Mouse (Mus musculus): ENCODE measurements around the gene Zfp975. TPM values are rescaled to one million over a fixed set of nuclear protein-coding genes. Genes with fewer than 3 reads are reported as not detected.
"Not testable (repeated sequence)": the region's sequence is repeated elsewhere in the genome, so short reads cannot be mapped to it uniquely, and the experiment has no call there.

Zfp975 gene
- polyA plus RNA-seq (2011; ENCODE audit: insufficient read depth, insufficient read length, low read depth, missing spikeins), result 22.5 and 22.9 TPM in 2 replicates

DNA sequence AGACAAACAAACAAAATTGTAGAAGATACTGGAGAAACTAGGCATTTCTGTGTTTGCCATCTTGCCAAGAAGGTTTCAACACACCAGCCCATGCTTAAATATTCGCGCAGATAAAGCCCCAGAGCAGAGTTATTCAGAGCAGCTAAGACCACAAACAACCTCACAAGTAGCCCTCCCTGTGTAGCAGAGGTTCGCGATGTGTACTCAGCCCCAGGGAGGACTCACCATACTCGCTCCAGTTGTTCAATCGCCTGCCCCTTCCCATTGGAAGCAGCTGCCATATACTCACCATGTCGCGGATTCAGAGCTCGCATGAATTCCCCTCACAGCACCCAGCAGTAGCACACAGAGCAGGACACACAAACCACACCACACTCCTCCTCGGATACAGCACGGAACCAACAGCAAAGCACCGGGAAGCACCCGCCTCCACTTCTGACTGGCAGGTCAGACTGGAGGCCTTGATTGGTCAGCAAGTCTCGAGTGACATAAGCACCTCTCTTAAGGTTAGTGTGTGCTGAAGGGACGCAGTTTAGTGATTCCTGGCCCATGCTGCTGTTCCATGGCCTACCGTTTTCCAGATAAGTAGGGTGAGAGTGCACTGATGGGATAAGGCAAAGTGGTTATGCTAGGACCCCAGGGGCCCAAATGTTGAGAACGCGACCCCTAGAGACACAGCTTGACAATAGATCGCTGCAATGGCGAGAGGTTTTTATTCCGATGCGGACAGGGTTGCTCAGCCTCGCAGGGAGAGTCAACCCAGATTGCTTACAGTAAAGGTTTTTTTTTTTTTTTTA, at the start of gene Zfp975:
Gene Zfp975 (minus strand): TSS at position 381 of the 797 bp plus-strand sequence.
- H3K36me3 ChIP-seq (ENCODE audit: control insufficient read depth, insufficient read depth, low read length, poor library complexity, severe bottlenecking); H3K9me3 ChIP-seq (replicated peaks; ENCODE audit: control insufficient read depth, insufficient read depth, low read length, poor library complexity, severe bottlenecking); H3K27me3 ChIP-seq (ENCODE audit: control insufficient read depth, insufficient read depth, low read length, poor library complexity, severe bottlenecking); H3K4me1 ChIP-seq (ENCODE audit: control insufficient read depth, insufficient read depth, low read length): not testable (repeated sequence)
- TF ChIP-seq POLR2A (IDR thresholded peaks at IDR 0.05; ENCODE audit: insufficient read depth, low read length), result peak; percentile 55
- H3K4me3 ChIP-seq (ENCODE audit: low read depth, low read length), result peak within 1 kb of the TSS; percentile 84
- peak within 1 kb of the TSS; percentile 35; the same call in 1 of the 2 replicates for H3K27ac ChIP-seq (ENCODE audit: insufficient read depth, low read length)
- peak within 1 kb of the TSS; percentile 41 for H3K9ac ChIP-seq (ENCODE audit: low read depth, poor library complexity, severe bottlenecking)

GRCm38 (mm10) chr7:42738536-42739210, 46.1 kb upstream of the Zfp975 start:
- H3K9me3 ChIP-seq (replicated peaks; ENCODE audit: control insufficient read depth, insufficient read depth, low read length, poor library complexity, severe bottlenecking), result no peaks in the 10 kb centered on the region
- TF ChIP-seq POLR2A (IDR thresholded peaks at IDR 0.05; ENCODE audit: insufficient read depth, low read length) (peak; percentile 47), CTCF (IDR thresholded peaks at IDR 0.05; ENCODE audit: low read depth, low read length) (no peak)
- no peaks in the 10 kb centered on the region for H3K4me1 ChIP-seq (ENCODE audit: control insufficient read depth, insufficient read depth, low read length)
- H3K9ac ChIP-seq (ENCODE audit: low read depth, poor library complexity, severe bottlenecking), result peak overlapping the region; percentile 81
- no peaks in the 10 kb centered on the region for H3K27me3 ChIP-seq (ENCODE audit: control insufficient read depth, insufficient read depth, low read length, poor library complexity, severe bottlenecking)
- peak overlapping the region; percentile 66 for H3K27ac ChIP-seq (ENCODE audit: insufficient read depth, low read length)
- peaks cover 6% of the 10 kb centered on the region for H3K36me3 ChIP-seq (ENCODE audit: control insufficient read depth, insufficient read depth, low read length, poor library complexity, severe bottlenecking)
- peak overlapping the region; percentile 98 for H3K4me3 ChIP-seq (ENCODE audit: low read depth, low read length)

- not testable (repeated sequence) for H3K4me3 ChIP-seq (ENCODE audit: low read depth, low read length); H3K27ac ChIP-seq (ENCODE audit: insufficient read depth, low read length); H3K4me1 ChIP-seq (ENCODE audit: control insufficient read depth, insufficient read depth, low read length); H3K9ac ChIP-seq (ENCODE audit: low read depth, poor library complexity, severe bottlenecking); H3K36me3 ChIP-seq (ENCODE audit: control insufficient read depth, insufficient read depth, low read length, poor library complexity, severe bottlenecking); H3K27me3 ChIP-seq (ENCODE audit: control insufficient read depth, insufficient read depth, low read length, poor library complexity, severe bottlenecking); H3K9me3 ChIP-seq (replicated peaks; ENCODE audit: control insufficient read depth, insufficient read depth, low read length, poor library complexity, severe bottlenecking)
Measured at GRCm38 (mm10) chr7:42726917-42727316, 34.4 kb upstream of the Zfp975 start, which contains the start of gene Gm17067. TSS of gene Gm17067 (minus strand) at chr7:42727017.

GRCm38 (mm10) chr7:42693251-42693650, 709 bp upstream of the Zfp975 start:
- not testable (repeated sequence) for H3K9me3 ChIP-seq (replicated peaks; ENCODE audit: control insufficient read depth, insufficient read depth, low read length, poor library complexity, severe bottlenecking); H3K4me1 ChIP-seq (ENCODE audit: control insufficient read depth, insufficient read depth, low read length); H3K36me3 ChIP-seq (ENCODE audit: control insufficient read depth, insufficient read depth, low read length, poor library complexity, severe bottlenecking); H3K27me3 ChIP-seq (ENCODE audit: control insufficient read depth, insufficient read depth, low read length, poor library complexity, severe bottlenecking)
- Histone ChIP-seq H3K9ac (ENCODE audit: low read depth, poor library complexity, severe bottlenecking) (peak overlapping the region; percentile 20; the same call in 1 of the 2 replicates), H3K4me3 (ENCODE audit: low read depth, low read length) (peak overlapping the region; percentile 37; the same call in 1 of the 2 replicates), H3K27ac (ENCODE audit: insufficient read depth, low read length) (0 out of 2 replicates have a peak overlapping the region, but pooled peaks have one; percentile 11)

DNA sequence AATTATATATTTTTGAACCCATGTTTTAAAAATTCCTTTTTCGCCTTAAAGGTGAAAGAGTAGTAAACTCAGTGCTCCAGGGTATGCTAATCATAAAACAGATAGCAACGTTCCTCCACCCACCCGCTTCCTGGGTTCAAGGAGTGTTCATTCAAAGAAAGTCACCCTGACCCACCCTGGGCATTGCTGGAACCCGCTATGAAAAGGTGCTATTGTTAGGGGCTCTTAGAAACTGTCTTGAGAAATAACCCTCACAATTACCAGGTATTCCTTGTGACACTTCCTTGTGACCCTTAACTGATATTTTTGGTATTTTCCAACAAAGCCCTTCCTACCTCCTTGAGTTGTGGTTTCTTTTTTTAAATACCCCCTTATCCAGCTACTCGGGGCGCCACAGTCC, 12.5 kb downstream of the Zfp975 start:
- not testable (repeated sequence) for H3K4me1 ChIP-seq (ENCODE audit: control insufficient read depth, insufficient read depth, low read length); H3K27me3 ChIP-seq (ENCODE audit: control insufficient read depth, insufficient read depth, low read length, poor library complexity, severe bottlenecking); H3K4me3 ChIP-seq (ENCODE audit: low read depth, low read length); H3K36me3 ChIP-seq (ENCODE audit: control insufficient read depth, insufficient read depth, low read length, poor library complexity, severe bottlenecking)
- peaks cover 13% of the 10 kb centered on the region for H3K9me3 ChIP-seq (replicated peaks; ENCODE audit: control insufficient read depth, insufficient read depth, low read length, poor library complexity, severe bottlenecking)
- peak overlapping the region; percentile 98 for H3K27ac ChIP-seq (ENCODE audit: insufficient read depth, low read length)
- H3K9ac ChIP-seq (ENCODE audit: low read depth, poor library complexity, severe bottlenecking), result peak overlapping the region; percentile 22; the same call in 1 of the 2 replicates

- H3K4me1 ChIP-seq (ENCODE audit: control insufficient read depth, insufficient read depth, low read length); H3K27me3 ChIP-seq (ENCODE audit: control insufficient read depth, insufficient read depth, low read length, poor library complexity, severe bottlenecking); H3K4me3 ChIP-seq (ENCODE audit: low read depth, low read length); H3K9ac ChIP-seq (ENCODE audit: low read depth, poor library complexity, severe bottlenecking); H3K36me3 ChIP-seq (ENCODE audit: control insufficient read depth, insufficient read depth, low read length, poor library complexity, severe bottlenecking): not testable (repeated sequence)
- peaks cover 13% of the 10 kb centered on the region for H3K9me3 ChIP-seq (replicated peaks; ENCODE audit: control insufficient read depth, insufficient read depth, low read length, poor library complexity, severe bottlenecking)
- H3K27ac ChIP-seq (ENCODE audit: insufficient read depth, low read length), result peak overlapping the region; percentile 98
Measured at GRCm38 (mm10) chr7:42679646-42680045, 12.9 kb downstream of the Zfp975 start.
